Mouse (Mus musculus): Measurements from ENCODE around the gene Fkrp. TPM values are rescaled to one million over a fixed set of nuclear protein-coding genes. Genes with fewer than 3 reads are reported as not detected.
A peak's percentile ranks its signal among the peaks of the same experiment; 100 is the strongest.

The Fkrp gene
- polyA plus RNA-seq, 1 experiment from 2014 or later: 24.0 TPM

DNA sequence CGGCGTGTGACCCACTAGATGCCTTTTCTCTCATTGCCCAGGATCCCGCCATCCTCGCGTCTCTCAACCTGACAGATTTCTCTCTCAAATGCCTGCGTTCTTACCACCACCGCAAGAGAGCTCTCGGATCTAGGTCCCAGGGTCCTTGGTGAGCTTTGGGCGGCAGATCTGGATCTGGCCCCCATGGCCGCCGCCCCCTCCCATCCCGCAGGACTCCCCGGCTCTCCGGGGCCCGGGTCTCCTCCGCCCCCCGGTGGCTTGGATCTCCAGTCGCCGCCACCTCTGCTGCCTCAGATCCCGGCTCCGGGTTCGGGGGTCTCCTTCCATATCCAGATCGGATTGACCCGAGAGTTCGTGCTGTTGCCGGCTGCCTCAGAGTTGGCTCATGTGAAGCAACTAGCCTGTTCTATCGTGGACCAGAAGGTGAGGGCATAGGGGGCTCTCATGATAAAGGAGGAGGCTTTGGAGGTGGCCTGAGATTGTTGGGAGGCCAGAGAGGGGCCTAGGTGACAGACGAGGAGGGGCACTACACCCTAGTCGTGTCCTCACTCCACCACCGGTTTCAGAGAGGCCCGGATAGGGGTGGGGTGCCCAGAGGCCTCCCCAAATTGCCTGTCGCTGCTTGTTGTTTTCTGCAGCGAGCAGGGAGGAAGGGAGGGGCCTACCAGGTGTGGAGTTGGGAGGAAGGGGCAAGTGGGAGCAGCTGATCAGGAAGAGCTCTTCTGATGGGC, 27.1 kb upstream of the Fkrp start:
- H3K9me3 ChIP-seq (replicated peaks): no peaks in the 10 kb centered on the region
- peaks cover 38% of the 10 kb centered on the region for H3K36me3 ChIP-seq (ENCODE audit: poor library complexity, severe bottlenecking)
- ATAC-seq: no peak
- peaks cover 28% of the 10 kb centered on the region for H3K4me1 ChIP-seq
- H3K4me3 ChIP-seq: peak overlapping the region; percentile 62
- H3K4me2 ChIP-seq: peak overlapping the region; percentile 98
- H3K9ac ChIP-seq: peak overlapping the region; percentile 82
- 2% methylated on average over 33 of the region's 33 CpGs for WGBS
- H3K27ac ChIP-seq: no peak overlapping the region
- no peaks in the 10 kb centered on the region for H3K27me3 ChIP-seq

DNA sequence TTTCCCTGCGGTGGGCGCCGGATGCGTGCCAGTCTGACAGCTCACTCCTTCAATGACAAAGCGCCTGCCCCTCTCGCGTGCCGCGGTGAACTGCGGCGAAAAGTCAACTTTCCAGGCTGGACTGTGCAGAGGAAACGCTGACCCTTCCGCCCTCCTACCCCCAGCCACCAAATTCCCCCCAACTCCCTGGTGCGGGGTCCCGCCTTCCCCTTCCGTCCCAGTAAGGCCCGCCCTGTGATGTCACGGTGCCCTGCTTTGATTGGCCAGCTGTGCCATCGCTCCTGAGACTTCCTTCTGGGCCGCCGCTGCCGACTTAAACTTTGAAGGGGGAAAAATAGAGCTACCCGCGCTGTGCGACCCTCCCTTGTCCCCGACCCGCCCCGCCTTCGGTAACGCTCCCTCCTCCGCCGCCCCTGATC, 26.1 kb upstream of the Fkrp start, which contains the start of gene Prkd2:
Prkd2 (plus strand) TSS at position 258 of the 419 bp plus-strand sequence.
- ATAC-seq: peak; percentile 94
- Histone ChIP-seq H3K27ac (peak within 1 kb of the TSS; percentile 54; the same call in 1 of the 2 replicates), H3K9ac (peak within 1 kb of the TSS; percentile 82), H3K4me2 (peak within 1 kb of the TSS; percentile 98), H3K9me3 (replicated peaks) (no peaks in the 10 kb centered on the region), H3K36me3 (ENCODE audit: poor library complexity, severe bottlenecking) (peaks cover 46% of the 10 kb centered on the region), H3K27me3 (no peaks in the 10 kb centered on the region), H3K4me1 (peaks cover 28% of the 10 kb centered on the region), H3K4me3 (peak within 1 kb of the TSS; percentile 62)
- under 1% methylated on average over 20 of the region's 32 CpGs for WGBS

DNA sequence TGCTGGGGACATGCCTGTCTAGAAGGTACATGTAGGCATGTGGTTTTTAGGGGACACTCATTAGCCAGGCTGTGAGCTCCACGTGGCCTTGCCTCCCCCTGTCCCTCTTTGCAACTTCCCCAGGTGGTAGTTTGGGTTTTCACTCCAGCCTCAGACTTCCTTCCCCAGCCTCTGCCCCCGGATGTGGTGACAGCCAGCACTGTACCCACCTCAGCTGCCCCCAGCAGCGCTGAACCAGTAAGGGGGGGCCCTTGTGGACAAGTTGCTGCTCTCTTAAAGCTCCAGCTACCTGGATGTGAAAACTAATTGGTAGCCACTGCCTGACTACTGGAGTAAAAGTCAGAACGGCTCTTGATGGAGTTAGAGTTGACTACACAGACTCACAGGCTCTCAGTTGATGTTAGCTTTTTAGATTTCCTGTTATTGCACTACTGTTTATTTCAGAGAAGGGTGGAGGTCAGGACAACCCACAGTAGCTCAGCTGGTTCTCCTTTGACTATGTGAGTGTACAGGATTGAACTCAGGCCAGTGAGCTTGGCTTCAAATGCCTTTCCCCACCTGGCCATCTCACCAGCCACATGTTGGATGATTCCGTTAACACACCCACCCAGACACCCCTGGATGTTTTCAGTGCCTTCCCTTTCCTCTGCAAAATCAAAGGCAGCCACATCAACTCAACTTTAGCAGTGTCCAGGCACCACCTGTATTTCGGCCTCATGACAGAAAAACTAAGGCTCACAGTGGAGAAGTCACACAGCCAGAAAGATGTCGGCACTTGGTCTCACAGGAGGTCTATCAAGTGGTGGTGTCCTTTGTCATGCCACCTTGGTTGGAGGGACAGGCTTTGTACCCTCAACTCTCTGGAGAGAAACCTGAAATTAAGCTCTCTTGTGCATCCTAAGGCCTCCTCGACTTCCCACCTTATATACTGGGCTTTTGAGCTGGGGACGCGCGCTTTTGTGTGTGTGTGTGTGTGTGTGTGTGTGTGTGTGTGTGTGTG, 25.3 kb upstream of the Fkrp start:
- Histone ChIP-seq H3K27me3 (no peaks in the 10 kb centered on the region), H3K4me2 (peak overlapping the region; percentile 98), H3K9me3 (replicated peaks) (no peaks in the 10 kb centered on the region), H3K4me3 (peak overlapping the region; percentile 62), H3K4me1 (peaks cover 28% of the 10 kb centered on the region), H3K27ac (peak overlapping the region; percentile 19; the same call in 1 of the 2 replicates), H3K36me3 (ENCODE audit: poor library complexity, severe bottlenecking) (peaks cover 51% of the 10 kb centered on the region), H3K9ac (peak overlapping the region; percentile 82; the same call in 1 of the 2 replicates)
- 0 out of 2 replicates have a peak, but pooled peaks have one; percentile 4 for ATAC-seq
- 46% methylated on average over 11 of the region's 11 CpGs for WGBS

DNA sequence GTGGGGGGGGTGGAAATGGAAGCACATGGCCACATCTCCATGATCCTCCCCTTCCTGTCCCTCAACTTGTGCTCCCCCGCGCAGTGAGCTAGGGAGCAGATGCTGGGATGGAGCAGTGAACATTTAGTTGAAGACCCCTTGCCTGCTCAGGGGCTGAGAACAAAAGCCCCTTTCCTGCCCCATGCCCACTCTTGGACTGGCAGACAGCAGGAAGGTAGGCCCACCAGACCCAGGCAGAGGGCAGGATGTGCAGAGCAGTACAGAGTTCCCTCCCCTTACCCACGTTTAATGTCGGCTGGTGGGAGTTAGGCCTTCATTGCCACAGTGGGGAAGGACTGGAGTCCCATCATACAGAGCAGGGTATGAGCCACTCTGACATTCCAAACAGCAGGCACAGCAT, 24.5 kb upstream of the Fkrp start:
- peaks cover 55% of the 10 kb centered on the region for H3K36me3 ChIP-seq (ENCODE audit: poor library complexity, severe bottlenecking)
- no peak for ATAC-seq
- no peak overlapping the region for H3K4me3 ChIP-seq
- 69% methylated on average over 4 of the region's 4 CpGs for WGBS
- no peak overlapping the region for H3K4me2 ChIP-seq
- H3K27me3 ChIP-seq: no peaks in the 10 kb centered on the region
- no peak overlapping the region for H3K9ac ChIP-seq
- H3K27ac ChIP-seq: no peak overlapping the region
- peaks cover 28% of the 10 kb centered on the region for H3K4me1 ChIP-seq
- H3K9me3 ChIP-seq (replicated peaks): no peaks in the 10 kb centered on the region

GRCm38 (mm10) chr7:16840109-16840491, 23.6 kb upstream of the Fkrp start:
- Histone ChIP-seq H3K4me2 (no peak overlapping the region), H3K27me3 (no peaks in the 10 kb centered on the region), H3K4me1 (peaks cover 21% of the 10 kb centered on the region), H3K27ac (no peak overlapping the region), H3K9me3 (replicated peaks) (no peaks in the 10 kb centered on the region), H3K9ac (no peak overlapping the region), H3K36me3 (ENCODE audit: poor library complexity, severe bottlenecking) (peaks cover 61% of the 10 kb centered on the region), H3K4me3 (no peak overlapping the region)
- no peak for ATAC-seq
- 90% methylated on average over 2 of the region's 2 CpGs for whole genome bisulfite sequencing

- H3K4me2 ChIP-seq: no peak overlapping the region
- H3K27me3 ChIP-seq: no peaks in the 10 kb centered on the region
- H3K36me3 ChIP-seq (ENCODE audit: poor library complexity, severe bottlenecking): peaks cover 66% of the 10 kb centered on the region
- ATAC-seq: no peak
- H3K4me1 ChIP-seq: peaks cover 15% of the 10 kb centered on the region
- no peak overlapping the region for H3K27ac ChIP-seq
- H3K4me3 ChIP-seq: no peak overlapping the region
- H3K9me3 ChIP-seq (replicated peaks): no peaks in the 10 kb centered on the region
- H3K9ac ChIP-seq: no peak overlapping the region
- WGBS: 92% methylated on average over 12 of the region's 12 CpGs
Observed at GRCm38 (mm10) chr7:16839427-16840108, 23.0 kb upstream of the Fkrp start.

- Histone ChIP-seq H3K9ac (no peak overlapping the region), H3K27ac (no peak overlapping the region), H3K36me3 (ENCODE audit: poor library complexity, severe bottlenecking) (peaks cover 73% of the 10 kb centered on the region), H3K9me3 (replicated peaks) (no peaks in the 10 kb centered on the region), H3K4me1 (peaks cover 9% of the 10 kb centered on the region), H3K27me3 (no peaks in the 10 kb centered on the region), H3K4me3 (no peak overlapping the region), H3K4me2 (no peak overlapping the region)
- no peak for ATAC-seq
- WGBS: 83% methylated on average over 6 of the region's 6 CpGs
Observed at GRCm38 (mm10) chr7:16838804-16839426, 22.4 kb upstream of the Fkrp start.

DNA sequence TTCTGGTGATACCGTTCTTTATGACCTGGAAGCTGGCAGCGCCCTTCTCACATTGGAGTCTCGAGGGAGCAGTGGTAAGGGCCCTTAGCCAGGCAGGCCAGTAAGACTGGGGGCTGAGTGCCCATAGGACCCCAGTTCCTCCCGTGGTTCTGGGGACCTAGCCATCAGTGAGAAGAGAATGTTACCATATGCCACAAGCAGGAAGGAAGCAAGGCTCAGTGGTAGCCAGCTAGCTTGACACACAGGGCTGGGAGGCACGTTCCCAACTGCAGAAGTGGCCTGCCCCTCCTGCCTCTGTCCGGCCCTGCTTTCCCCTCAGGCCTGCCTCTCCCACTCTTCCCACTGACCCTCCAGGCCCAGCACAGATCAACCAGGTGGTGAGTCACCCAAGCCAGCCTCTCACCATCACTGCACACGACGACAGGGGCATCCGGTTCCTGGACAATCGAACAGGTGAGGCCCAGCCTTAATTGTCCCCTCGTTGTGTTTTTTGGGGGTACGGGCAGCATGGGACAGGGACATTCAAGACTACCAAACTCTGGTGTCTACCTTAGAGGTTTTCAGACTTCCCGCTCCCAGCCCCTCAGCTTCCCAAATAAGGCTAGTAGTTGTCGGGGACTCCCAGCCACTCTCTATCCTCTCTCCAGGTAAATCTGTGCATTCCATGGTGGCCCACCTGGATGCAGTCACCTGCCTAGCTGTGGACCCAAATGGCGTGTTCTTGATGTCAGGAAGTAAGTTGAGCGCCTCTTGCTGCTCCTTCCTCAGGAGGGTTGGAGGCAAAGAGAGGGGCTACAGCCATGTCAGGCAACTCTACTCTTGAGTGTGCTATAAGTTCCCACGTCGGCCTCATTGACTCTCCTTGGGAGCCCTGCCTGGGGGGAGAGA, 21.6 kb upstream of the Fkrp start:
- H3K27me3 ChIP-seq: no peaks in the 10 kb centered on the region
- no peak overlapping the region for H3K4me2 ChIP-seq
- H3K9ac ChIP-seq: no peak overlapping the region
- H3K27ac ChIP-seq: no peak overlapping the region
- no peak overlapping the region for H3K4me3 ChIP-seq
- 93% methylated on average over 18 of the region's 18 CpGs for WGBS
- 0 out of 2 replicates have a peak, but pooled peaks cover 1% of the 10 kb centered on the region for H3K4me1 ChIP-seq
- peaks cover 80% of the 10 kb centered on the region for H3K36me3 ChIP-seq (ENCODE audit: poor library complexity, severe bottlenecking)
- H3K9me3 ChIP-seq (replicated peaks): no peaks in the 10 kb centered on the region
- no peak for ATAC-seq

DNA sequence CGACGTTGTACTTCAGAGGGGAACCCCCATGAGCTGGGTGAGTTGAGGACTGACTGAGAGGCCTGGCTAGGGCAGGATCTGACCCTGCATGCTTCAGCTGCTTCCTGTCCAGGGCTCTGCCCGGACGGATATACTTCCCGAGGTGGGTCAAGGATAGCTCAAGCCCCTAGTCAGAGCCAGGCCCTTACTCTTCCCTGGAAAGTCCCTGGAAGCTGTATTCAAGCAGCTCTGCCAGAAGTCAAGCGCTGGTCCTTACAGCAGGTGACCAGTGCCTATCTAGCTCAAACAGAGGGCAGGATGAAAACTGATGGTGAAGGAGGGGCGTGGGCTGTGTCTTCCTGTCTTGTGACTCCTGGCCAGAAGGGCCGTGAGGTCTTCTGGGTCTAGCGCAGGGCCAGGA, 13.9 kb upstream of the Fkrp start:
- H3K4me2 ChIP-seq: no peak overlapping the region
- no peak for ATAC-seq
- no peak overlapping the region for H3K4me3 ChIP-seq
- no peaks in the 10 kb centered on the region for H3K4me1 ChIP-seq
- WGBS: 91% methylated on average over 9 of the region's 9 CpGs
- no peak overlapping the region; the same call in 1 of the 2 replicates for H3K27ac ChIP-seq
- H3K9ac ChIP-seq: no peak overlapping the region
- H3K36me3 ChIP-seq (ENCODE audit: poor library complexity, severe bottlenecking): peaks cover 98% of the 10 kb centered on the region
- H3K9me3 ChIP-seq (replicated peaks): no peaks in the 10 kb centered on the region
- H3K27me3 ChIP-seq: no peaks in the 10 kb centered on the region

- 93% methylated on average over 4 of the region's 4 CpGs for WGBS
- peaks cover 99% of the 10 kb centered on the region for H3K36me3 ChIP-seq (ENCODE audit: poor library complexity, severe bottlenecking)
Observed at GRCm38 (mm10) chr7:16827274-16827673, 10.7 kb upstream of the Fkrp start.

More at GRCm38 (mm10) chr7:16827274-16827673, 10.7 kb upstream of the Fkrp start:
- Histone ChIP-seq H3K4me3 (no peak overlapping the region), H3K9me3 (replicated peaks) (no peaks in the 10 kb centered on the region), H3K27me3 (no peaks in the 10 kb centered on the region), H3K27ac (no peak overlapping the region), H3K9ac (no peak overlapping the region), H3K4me1 (no peaks in the 10 kb centered on the region), H3K4me2 (no peak overlapping the region)
- ATAC-seq: no peak

Measured in forebrain, embryonic 13.5 days (tissue).